Mouse (Mus musculus) embryonic facial prominence, embryonic 10.5 days (tissue): ENCODE data around the gene B3galt1. TPM values are rescaled to one million over a fixed set of nuclear protein-coding genes. Genes with fewer than 3 reads are reported as not detected.

Experiments used
- DNase-seq: peaks from one replicate; pipeline ENCODE4 v3.0.0-alpha.2; 2017; ENCODE audit warnings: low spot score
- H3K27ac ChIP-seq: fragments of 300-500 bp; sonication (generic); replicated peaks from 2 replicates; pipeline ENCODE4 v1.5.1; 2016; ENCODE audit warnings: mild to moderate bottlenecking
- H3K27me3 ChIP-seq: fragments of 300-500 bp; sonication (generic); replicated peaks from 2 replicates; pipeline ENCODE4 v1.6.1; 2016; ENCODE audit warnings: low read depth, mild to moderate bottlenecking; ENCODE audit not compliant: poor library complexity, severe bottlenecking
- H3K36me3 ChIP-seq: fragments of 300-500 bp; sonication (generic); replicated peaks from 2 replicates; pipeline ENCODE4 v1.6.1; 2016; ENCODE audit warnings: mild to moderate bottlenecking, moderate library complexity
- H3K4me1 ChIP-seq: fragments of 300-500 bp; sonication (generic); 2 replicates; pipeline ENCODE4 v1.6.1; 2016
- H3K4me3 ChIP-seq: fragments of 300-500 bp; sonication (generic); 2 replicates; pipeline ENCODE4 v1.5.1; 2016; ENCODE audit warnings: mild to moderate bottlenecking, moderate library complexity
- H3K9me3 ChIP-seq: fragments of 300-500 bp; sonication (generic); 2 replicates; pipeline ENCODE4 v1.6.1; 2016; ENCODE audit warnings: mild to moderate bottlenecking
- WGBS: fragments of 180-500 bp; shearing (Covaris S2); methylation state at CpG from one replicate; pipeline ENCODE4 v1.1.7; 2016; 5-methylcytosine and 5-hydroxymethylcytosine counted together
- polyA plus RNA-seq: library from polyadenylated mRNA; unstranded; fragments of >200 nt; fragmentation: Nextera tagmentation; extraction: Ambion mirVana; gene quantifications from 2 replicates; pipeline ENCODE4 v1.2.1, GENCODE M21; 2016

The B3galt1 gene
- polyA plus RNA-seq, 1 experiment from 2014 or later: 5.3 TPM

- Histone ChIP-seq H3K36me3 (no peaks in the 10 kb centered on the region), H3K4me3 (no peak overlapping the region), H3K9me3 (no peaks in the 10 kb centered on the region), H3K27me3 (no peaks in the 10 kb centered on the region), H3K27ac (no peak overlapping the region), H3K4me1 (no peaks in the 10 kb centered on the region)
- no peak for DNase-seq
- 87% methylated on average over 3 of the region's 3 CpGs for WGBS
Measured at GRCm38 (mm10) chr2:67787536-67787935, 221.9 kb downstream of the B3galt1 start.

GRCm38 (mm10) chr2:67797561-67797960, 231.9 kb downstream of the B3galt1 start:
- Histone ChIP-seq H3K27ac (no peak overlapping the region), H3K27me3 (no peaks in the 10 kb centered on the region), H3K4me3 (no peak overlapping the region), H3K36me3 (no peaks in the 10 kb centered on the region), H3K9me3 (no peaks in the 10 kb centered on the region), H3K4me1 (no peaks in the 10 kb centered on the region)
- WGBS: 80% methylated on average over 4 of the region's 4 CpGs
- no peak for DNase-seq

- Histone ChIP-seq H3K9me3 (no peaks in the 10 kb centered on the region), H3K4me3 (no peak overlapping the region), H3K36me3 (no peaks in the 10 kb centered on the region), H3K27me3 (no peaks in the 10 kb centered on the region), H3K4me1 (no peaks in the 10 kb centered on the region), H3K27ac (no peak overlapping the region)
- 86% methylated on average over 3 of the region's 3 CpGs for WGBS
- no peak for DNase-seq
Measured at GRCm38 (mm10) chr2:67799981-67800380, 234.3 kb downstream of the B3galt1 start.

- H3K36me3 ChIP-seq: no peaks in the 10 kb centered on the region
- WGBS: 76% methylated on average over 2 of the region's 2 CpGs
- H3K27me3 ChIP-seq: no peaks in the 10 kb centered on the region
- peaks cover 4% of the 10 kb centered on the region; the same call in 1 of the 2 replicates for H3K4me1 ChIP-seq
- no peaks in the 10 kb centered on the region for H3K9me3 ChIP-seq
- no peak for DNase-seq
- no peak overlapping the region for H3K27ac ChIP-seq
- no peak overlapping the region for H3K4me3 ChIP-seq
Measured at GRCm38 (mm10) chr2:67816149-67816548, 250.5 kb downstream of the B3galt1 start.

GRCm38 (mm10) chr2:67818014-67818413, 252.3 kb downstream of the B3galt1 start:
- no peak overlapping the region for H3K4me3 ChIP-seq
- no peak for DNase-seq
- 79% methylated on average over 2 of the region's 2 CpGs for WGBS
- no peaks in the 10 kb centered on the region for H3K36me3 ChIP-seq
- H3K4me1 ChIP-seq: no peaks in the 10 kb centered on the region
- no peaks in the 10 kb centered on the region for H3K9me3 ChIP-seq
- H3K27ac ChIP-seq: no peak overlapping the region
- H3K27me3 ChIP-seq: no peaks in the 10 kb centered on the region

GRCm38 (mm10) chr2:67822360-67822759, 256.7 kb downstream of the B3galt1 start:
- 91% methylated on average over 5 of the region's 5 CpGs for WGBS
- H3K4me3 ChIP-seq: no peak overlapping the region

GRCm38 (mm10) chr2:67827697-67828096, 262.0 kb downstream of the B3galt1 start:
- H3K4me3 ChIP-seq: no peak overlapping the region
- 91% methylated on average over 4 of the region's 4 CpGs for WGBS
- H3K4me1 ChIP-seq: no peaks in the 10 kb centered on the region
- no peak overlapping the region for H3K27ac ChIP-seq
- no peaks in the 10 kb centered on the region for H3K9me3 ChIP-seq
- H3K27me3 ChIP-seq: no peaks in the 10 kb centered on the region
- DNase-seq: no peak
- no peaks in the 10 kb centered on the region for H3K36me3 ChIP-seq

More at GRCm38 (mm10) chr2:67822360-67822759, 256.7 kb downstream of the B3galt1 start:
- no peaks in the 10 kb centered on the region for H3K4me1 ChIP-seq
- no peak for DNase-seq
- H3K27ac ChIP-seq: no peak overlapping the region
- no peaks in the 10 kb centered on the region for H3K27me3 ChIP-seq
- no peaks in the 10 kb centered on the region for H3K9me3 ChIP-seq
- no peaks in the 10 kb centered on the region for H3K36me3 ChIP-seq

- Histone ChIP-seq H3K36me3 (no peaks in the 10 kb centered on the region), H3K27me3 (no peaks in the 10 kb centered on the region), H3K4me3 (no peak overlapping the region), H3K9me3 (no peaks in the 10 kb centered on the region), H3K27ac (no peak overlapping the region), H3K4me1 (no peaks in the 10 kb centered on the region)
- no peak for DNase-seq
- 89% methylated on average over 5 of the region's 5 CpGs for WGBS
Measured at GRCm38 (mm10) chr2:67829055-67829915, 263.6 kb downstream of the B3galt1 start.

- Histone ChIP-seq H3K27ac (no peak overlapping the region), H3K4me3 (no peak overlapping the region), H3K27me3 (no peaks in the 10 kb centered on the region), H3K4me1 (no peaks in the 10 kb centered on the region), H3K36me3 (no peaks in the 10 kb centered on the region), H3K9me3 (no peaks in the 10 kb centered on the region)
- DNase-seq: no peak
- WGBS: 87% methylated on average over 8 of the region's 8 CpGs
Measured at GRCm38 (mm10) chr2:67847806-67848205, 282.1 kb downstream of the B3galt1 start.

- H3K36me3 ChIP-seq: no peaks in the 10 kb centered on the region
- H3K9me3 ChIP-seq: no peaks in the 10 kb centered on the region
- H3K27ac ChIP-seq: no peak overlapping the region
- H3K4me1 ChIP-seq: no peaks in the 10 kb centered on the region
- WGBS: 93% methylated on average over 3 of the region's 3 CpGs
- H3K27me3 ChIP-seq: no peaks in the 10 kb centered on the region
- no peak overlapping the region for H3K4me3 ChIP-seq
- DNase-seq: no peak
Measured at GRCm38 (mm10) chr2:67850725-67851124, 285.1 kb downstream of the B3galt1 start.

- no peaks in the 10 kb centered on the region for H3K27me3 ChIP-seq
- 93% methylated on average over 2 of the region's 2 CpGs for WGBS
- H3K4me3 ChIP-seq: no peak overlapping the region
- H3K27ac ChIP-seq: no peak overlapping the region
- no peaks in the 10 kb centered on the region for H3K4me1 ChIP-seq
- no peaks in the 10 kb centered on the region for H3K36me3 ChIP-seq
- H3K9me3 ChIP-seq: no peaks in the 10 kb centered on the region
- no peak for DNase-seq
Measured at GRCm38 (mm10) chr2:67858340-67858739, 292.7 kb downstream of the B3galt1 start.

- Histone ChIP-seq H3K9me3 (no peaks in the 10 kb centered on the region), H3K27me3 (no peaks in the 10 kb centered on the region), H3K36me3 (no peaks in the 10 kb centered on the region), H3K27ac (no peak overlapping the region), H3K4me1 (no peaks in the 10 kb centered on the region), H3K4me3 (no peak overlapping the region)
- WGBS: 86% methylated on average over 2 of the region's 2 CpGs
- DNase-seq: no peak
Measured at GRCm38 (mm10) chr2:67859004-67859403, 293.3 kb downstream of the B3galt1 start.

GRCm38 (mm10) chr2:67873368-67873767, 307.7 kb downstream of the B3galt1 start:
- no peaks in the 10 kb centered on the region for H3K36me3 ChIP-seq
- DNase-seq: no peak
- WGBS: 63% methylated on average over 3 of the region's 3 CpGs
- no peak overlapping the region for H3K4me3 ChIP-seq
- H3K4me1 ChIP-seq: no peaks in the 10 kb centered on the region
- no peak overlapping the region for H3K27ac ChIP-seq
- H3K9me3 ChIP-seq: no peaks in the 10 kb centered on the region
- no peaks in the 10 kb centered on the region for H3K27me3 ChIP-seq
